Mouse (Mus musculus): Measurements from ENCODE around the gene Olfr1188. TPM values are rescaled to one million over a fixed set of nuclear protein-coding genes. Genes with fewer than 3 reads are reported as not detected.
"Not testable (repeated sequence)": the region's sequence is repeated elsewhere in the genome, so short reads cannot be mapped to it uniquely, and the experiment has no call there.

Gene Olfr1188
- polyA plus RNA-seq (2012; rRNA removed), result not detected in 2 replicates

DNA sequence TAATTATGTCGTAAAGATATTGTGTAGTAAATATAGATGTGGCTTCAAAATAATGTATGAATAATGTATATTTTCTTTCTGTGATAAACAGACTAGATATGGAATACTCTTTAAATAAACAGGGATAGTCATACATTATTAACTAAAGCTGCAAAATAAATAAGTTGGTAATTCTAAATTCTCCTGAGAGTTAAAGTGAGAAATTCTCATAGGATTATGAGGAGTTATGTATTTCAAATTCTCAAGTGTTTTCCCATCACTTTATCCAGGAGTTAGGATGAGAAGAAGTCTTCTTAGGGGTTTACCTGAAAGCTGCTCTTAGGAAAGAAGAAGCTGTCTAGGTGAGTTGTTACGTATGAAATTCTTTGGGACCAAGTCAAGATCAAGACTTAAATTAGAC lies at the start of gene Olfr1188:
TSS of gene Olfr1188 (plus strand) at position 301 of the 400 bp plus-strand sequence.
- TF ChIP-seq CTCF (IDR thresholded peaks at IDR 0.05; ENCODE audit: borderline replicate concordance, insufficient read depth, low read depth, low read length) (no peak), POLR2A (IDR thresholded peaks at IDR 0.05; ENCODE audit: borderline replicate concordance, insufficient read depth, low read length) (no peak)
- H3K4me3 ChIP-seq (replicated peaks; ENCODE audit: insufficient read depth, low read depth, low read length), result no peak within 1 kb of the TSS
- WGBS, result 84% methylated on average over 2 of the region's 2 CpGs

GRCm38 (mm10) chr2:88518251-88518650 lies 38.5 kb upstream of the Olfr1188 start, which contains the start of gene Olfr1186:
Gene Olfr1186 (plus strand): TSS chr2:88518551.
- no peak for TF ChIP-seq POLR2A (IDR thresholded peaks at IDR 0.05; ENCODE audit: borderline replicate concordance, insufficient read depth, low read length)
- no peak for TF ChIP-seq CTCF (IDR thresholded peaks at IDR 0.05; ENCODE audit: borderline replicate concordance, insufficient read depth, low read depth, low read length)
- 74% methylated on average over 2 of the region's 2 CpGs for WGBS
- DNase-seq, result no peak
- Histone ChIP-seq H3K4me1 (ENCODE audit: control insufficient read depth, insufficient read depth, low read length) (no peaks in the 10 kb centered on the region), H3K27me3 (ENCODE audit: control insufficient read depth, insufficient read depth, low read length) (no peaks in the 10 kb centered on the region), H3K27ac (ENCODE audit: insufficient read depth, low read length) (no peak within 1 kb of the TSS), H3K4me3 (replicated peaks; ENCODE audit: insufficient read depth, low read depth, low read length) (no peak within 1 kb of the TSS)

More for the DNA sequence above, at the start of gene Olfr1188:
- Histone ChIP-seq H3K4me1 (ENCODE audit: control insufficient read depth, insufficient read depth, low read length) (no peaks in the 10 kb centered on the region), H3K27ac (ENCODE audit: insufficient read depth, low read length) (no peak within 1 kb of the TSS), H3K27me3 (ENCODE audit: control insufficient read depth, insufficient read depth, low read length) (no peaks in the 10 kb centered on the region)
- no peak for DNase-seq

GRCm38 (mm10) chr2:88525720-88526119 lies 31.0 kb upstream of the Olfr1188 start:
- TF ChIP-seq CTCF (IDR thresholded peaks at IDR 0.05; ENCODE audit: borderline replicate concordance, insufficient read depth, low read depth, low read length) (no peak), POLR2A (IDR thresholded peaks at IDR 0.05; ENCODE audit: borderline replicate concordance, insufficient read depth, low read length) (no peak)
- H3K27ac ChIP-seq (ENCODE audit: insufficient read depth, low read length), result no peak overlapping the region
- no peak for DNase-seq
- H3K27me3 ChIP-seq (ENCODE audit: control insufficient read depth, insufficient read depth, low read length), result no peaks in the 10 kb centered on the region
- no peaks in the 10 kb centered on the region for H3K4me1 ChIP-seq (ENCODE audit: control insufficient read depth, insufficient read depth, low read length)
- WGBS, result 65% methylated on average over 3 of the region's 3 CpGs
- no peak overlapping the region for H3K4me3 ChIP-seq (replicated peaks; ENCODE audit: insufficient read depth, low read depth, low read length)

DNA sequence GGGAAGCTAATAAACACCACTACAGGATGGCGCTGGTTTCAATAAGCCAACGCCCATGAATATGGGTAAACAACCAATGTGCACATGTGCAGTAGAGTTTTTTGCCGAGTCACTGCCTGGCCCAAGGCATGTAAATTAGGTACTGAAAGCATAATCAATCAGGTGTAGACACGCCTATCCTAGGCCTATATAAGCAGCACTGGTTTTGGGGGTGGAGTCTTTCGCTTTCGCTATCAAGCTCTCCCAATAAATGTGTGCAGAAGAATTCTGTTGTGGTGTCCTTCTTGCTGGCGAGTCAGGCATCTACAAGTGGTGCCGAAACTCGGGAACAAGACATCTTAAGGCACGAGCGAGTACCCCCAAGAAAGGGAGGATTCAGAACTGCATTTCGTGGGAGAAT lies 16.0 kb downstream of the Olfr1188 start:
- WGBS, result 90% methylated on average over 12 of the region's 12 CpGs
- not testable (repeated sequence) for H3K4me1 ChIP-seq (ENCODE audit: control insufficient read depth, insufficient read depth, low read length)

DNA sequence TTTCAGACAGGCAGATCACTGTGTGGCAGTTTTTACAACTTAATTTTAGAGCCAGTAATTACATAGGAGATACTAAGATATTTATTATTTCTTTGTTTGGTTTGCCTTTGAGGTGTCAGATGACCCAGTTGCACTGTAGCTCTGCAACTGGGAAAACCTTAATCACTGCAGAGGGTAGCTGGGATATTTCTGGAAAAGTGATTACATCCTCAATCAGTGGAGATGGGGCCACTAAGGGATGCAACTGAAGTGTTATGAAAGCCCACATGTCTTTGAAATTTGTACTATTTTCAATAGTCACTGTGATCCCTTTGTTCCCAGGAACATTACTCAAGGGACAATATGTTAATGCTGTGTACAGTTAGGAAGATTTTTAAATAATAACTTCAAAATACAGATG lies 29.4 kb downstream of the Olfr1188 start, which contains the start of gene Olfr1189:
TSS of gene Olfr1189 (plus strand) at position 301 of the 400 bp plus-strand sequence.
- no peaks in the 10 kb centered on the region for H3K4me1 ChIP-seq (ENCODE audit: control insufficient read depth, insufficient read depth, low read length)
- DNase-seq, result no peak
- TF ChIP-seq POLR2A (IDR thresholded peaks at IDR 0.05; ENCODE audit: borderline replicate concordance, insufficient read depth, low read length), result no peak
- TF ChIP-seq CTCF (IDR thresholded peaks at IDR 0.05; ENCODE audit: borderline replicate concordance, insufficient read depth, low read depth, low read length), result no peak
- no peak within 1 kb of the TSS for H3K27ac ChIP-seq (ENCODE audit: insufficient read depth, low read length)
- no peaks in the 10 kb centered on the region for H3K27me3 ChIP-seq (ENCODE audit: control insufficient read depth, insufficient read depth, low read length)
- H3K4me3 ChIP-seq (replicated peaks; ENCODE audit: insufficient read depth, low read depth, low read length), result no peak within 1 kb of the TSS

More for the DNA sequence above, 16.0 kb downstream of the Olfr1188 start:
- not testable (repeated sequence) for H3K27ac ChIP-seq (ENCODE audit: insufficient read depth, low read length); H3K4me3 ChIP-seq (replicated peaks; ENCODE audit: insufficient read depth, low read depth, low read length); DNase-seq; H3K27me3 ChIP-seq (ENCODE audit: control insufficient read depth, insufficient read depth, low read length)

Other genes with a start within 250 kb of the Olfr1188 start
- gene Olfr1174-ps, start 241.8 kb upstream of the Olfr1188 start, polyA plus RNA-seq (2012; rRNA removed), result not detected in 2 replicates
- not detected in 2 replicates for gene Olfr1175-ps, start 229.7 kb upstream of the Olfr1188 start, polyA plus RNA-seq (2012; rRNA removed)
- gene Olfr1176, start 220.2 kb upstream of the Olfr1188 start, polyA plus RNA-seq (2012; rRNA removed), result not detected in 2 replicates
- not detected in 2 replicates for gene Olfr1177-ps, start 210.4 kb upstream of the Olfr1188 start, polyA plus RNA-seq (2012; rRNA removed)
- not detected in 2 replicates for gene Olfr1178, start 169.9 kb upstream of the Olfr1188 start, polyA plus RNA-seq (2012; rRNA removed)
- gene Olfr1179, start 150.5 kb upstream of the Olfr1188 start, polyA plus RNA-seq (2012; rRNA removed), result not detected in 2 replicates
- not detected in 2 replicates for gene Olfr1180, start 137.8 kb upstream of the Olfr1188 start, polyA plus RNA-seq (2012; rRNA removed)
- gene Olfr1181, start 130.8 kb upstream of the Olfr1188 start, polyA plus RNA-seq (2012; rRNA removed), result not detected in 2 replicates
- gene Gm13757, start 107.8 kb upstream of the Olfr1188 start, polyA plus RNA-seq (2012; rRNA removed), result not detected in 2 replicates
- not detected in 2 replicates for gene Olfr1183, start 102.1 kb upstream of the Olfr1188 start, polyA plus RNA-seq (2012; rRNA removed)
- gene Olfr1184, start 73.3 kb upstream of the Olfr1188 start, polyA plus RNA-seq (2012; rRNA removed), result not detected in 2 replicates
- gene Olfr1185-ps1, start 63.6 kb upstream of the Olfr1188 start, polyA plus RNA-seq (2012; rRNA removed), result not detected in 2 replicates
- gene Olfr1186, start 38.4 kb upstream of the Olfr1188 start, polyA plus RNA-seq (2012; rRNA removed), result not detected in 2 replicates
- not detected in 2 replicates for gene Olfr1189, start 29.5 kb downstream of the Olfr1188 start, polyA plus RNA-seq (2012; rRNA removed)
- gene Olfr1191-ps1, start 83.6 kb downstream of the Olfr1188 start, polyA plus RNA-seq (2012; rRNA removed), result not detected in 2 replicates
- not detected in 2 replicates for gene Olfr1192-ps1, start 91.6 kb downstream of the Olfr1188 start, polyA plus RNA-seq (2012; rRNA removed)
- not detected in 2 replicates for gene Olfr1193, start 118.7 kb downstream of the Olfr1188 start, polyA plus RNA-seq (2012; rRNA removed)
- gene Olfr1195, start 132.3 kb downstream of the Olfr1188 start, polyA plus RNA-seq (2012; rRNA removed), result not detected in 2 replicates
- gene Olfr1196, start 147.7 kb downstream of the Olfr1188 start, polyA plus RNA-seq (2012; rRNA removed), result not detected in 2 replicates
- gene Olfr1197, start 175.4 kb downstream of the Olfr1188 start, polyA plus RNA-seq (2012; rRNA removed), result not detected in 2 replicates
- gene Olfr1198, start 194.4 kb downstream of the Olfr1188 start, polyA plus RNA-seq (2012; rRNA removed), result not detected in 2 replicates
- gene Olfr1199, start 203.5 kb downstream of the Olfr1188 start, polyA plus RNA-seq (2012; rRNA removed), result not detected in 2 replicates
- not detected in 2 replicates for gene Olfr1200, start 213.6 kb downstream of the Olfr1188 start, polyA plus RNA-seq (2012; rRNA removed)
- gene Olfr1201, start 236.1 kb downstream of the Olfr1188 start, polyA plus RNA-seq (2012; rRNA removed), result not detected in 2 replicates

Measured in cerebellum, adult 2 months (tissue).